Mouse (Mus musculus) fibroblast of lung, adult 2 months (primary cell): ENCODE measurements around the gene Atp6v0c.
A peak's percentile ranks its signal among the peaks of the same experiment; 100 is the strongest.

ENCODE experiments used
- DNase-seq: peaks from one replicate; pipeline ENCODE4 v3.0.0-alpha.2; 2011; ENCODE audit warnings: low read depth

Gene Atp6v0c

GRCm38 (mm10) chr17:24169317-24170065, at the start of gene Atp6v0c:
Gene Atp6v0c, minus strand, starts transcription at chr17:24169702.
- DNase-seq: peak; percentile 70

DNA sequence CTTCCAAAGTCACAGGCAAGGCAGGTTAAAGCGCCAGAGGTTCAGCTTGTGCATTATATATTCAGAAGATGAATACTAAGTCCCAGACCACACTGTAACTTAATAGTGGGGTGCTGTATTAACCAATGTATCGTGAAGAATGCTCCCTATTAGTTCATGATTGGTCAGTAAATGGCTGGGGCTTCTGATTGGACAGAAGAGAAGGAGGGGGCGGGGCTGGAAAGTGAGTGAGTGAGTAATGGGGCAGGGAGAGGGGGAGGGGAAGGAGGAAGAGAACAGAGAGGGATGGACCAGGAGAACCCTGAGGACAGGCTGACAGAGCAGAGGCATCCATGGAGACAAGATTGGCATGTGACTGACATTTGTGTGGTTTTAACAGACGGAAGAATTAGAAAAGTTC, 47.3 kb upstream of the Atp6v0c start:
- no peak for DNase-seq

- peak; percentile 21 for DNase-seq
Measured at GRCm38 (mm10) chr17:24213186-24213585, 43.7 kb upstream of the Atp6v0c start.

- DNase-seq: no peak
Measured at GRCm38 (mm10) chr17:24212441-24213018, 43.0 kb upstream of the Atp6v0c start.

- DNase-seq: peak; percentile 36
Measured at GRCm38 (mm10) chr17:24211631-24212440, 42.3 kb upstream of the Atp6v0c start.

- no peak for DNase-seq
Measured at GRCm38 (mm10) chr17:24210591-24210990, 41.1 kb upstream of the Atp6v0c start.

DNA sequence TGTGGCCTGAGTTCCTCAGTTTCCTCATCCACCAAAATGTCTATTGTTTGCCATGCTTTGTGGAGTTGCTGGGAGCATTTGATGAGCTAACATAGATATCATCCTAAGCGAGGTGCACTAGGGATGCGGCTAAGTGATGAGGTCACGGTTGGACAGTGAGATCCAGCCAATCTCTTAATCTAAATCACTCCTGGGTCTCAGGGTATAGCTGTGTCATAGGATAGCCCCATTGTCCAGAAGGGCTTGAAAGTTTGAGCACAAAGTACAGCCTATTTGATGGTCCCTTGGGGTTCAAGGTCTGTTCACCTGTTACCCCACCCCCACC, 40.4 kb upstream of the Atp6v0c start:
- no peak for DNase-seq

DNA sequence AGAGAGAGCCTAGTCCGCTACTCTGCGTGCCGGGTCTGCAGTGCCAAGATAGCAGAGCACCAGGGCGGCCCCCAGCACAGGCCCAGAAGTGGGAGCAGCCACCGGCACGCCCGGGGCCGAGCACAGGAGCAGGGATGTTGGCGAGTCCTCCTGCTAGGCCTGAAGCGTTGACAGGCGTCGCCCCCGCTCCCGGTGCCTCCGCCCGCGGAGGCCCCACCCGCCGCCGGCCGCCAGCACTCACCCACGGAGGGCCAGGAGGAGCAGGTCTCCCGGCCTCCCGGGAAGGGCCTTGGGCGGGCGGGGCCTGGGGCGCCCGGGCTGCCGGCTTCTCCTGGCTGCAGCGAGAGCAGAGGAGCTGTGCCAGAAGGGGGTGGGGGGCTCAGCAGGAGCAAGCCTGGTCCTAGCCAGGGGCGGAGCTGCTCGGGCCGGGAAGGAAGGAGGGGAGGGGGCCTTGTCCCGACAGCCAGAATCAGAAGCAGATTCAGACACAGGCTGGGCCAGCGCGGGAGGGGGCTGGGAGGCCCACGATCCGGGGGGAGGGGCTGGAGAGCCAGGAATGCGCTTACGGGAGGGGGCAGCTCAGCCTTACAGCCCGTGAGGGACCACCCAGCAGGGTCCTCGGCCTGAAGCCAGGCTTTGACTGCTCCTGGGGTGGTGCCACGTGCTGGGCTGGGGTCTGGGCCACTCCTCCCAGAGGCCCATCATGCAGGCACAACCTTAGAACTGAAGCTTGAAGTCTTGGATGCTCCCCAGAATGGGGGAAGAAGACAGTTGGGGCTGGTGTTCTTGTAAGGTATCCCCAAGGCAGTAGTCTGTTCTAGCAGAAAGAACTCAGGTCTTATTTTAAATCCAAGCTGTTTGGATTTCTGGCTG, 39.8 kb upstream of the Atp6v0c start, which contains the start of gene Ntn3:
Ntn3 (minus strand) TSS at position 489 of the 873 bp plus-strand sequence.
- DNase-seq: peak; percentile 20

GRCm38 (mm10) chr17:24208641-24209042, 39.1 kb upstream of the Atp6v0c start:
- DNase-seq: no peak

- DNase-seq: no peak
Measured at GRCm38 (mm10) chr17:24207768-24208640, 38.5 kb upstream of the Atp6v0c start.

- no peak for DNase-seq
Measured at GRCm38 (mm10) chr17:24206451-24207351, 37.2 kb upstream of the Atp6v0c start.

GRCm38 (mm10) chr17:24205908-24206361, 36.4 kb upstream of the Atp6v0c start:
- no peak for DNase-seq

- DNase-seq: peak; percentile 62
Measured at GRCm38 (mm10) chr17:24205284-24205888, 35.9 kb upstream of the Atp6v0c start, which contains the start of gene Tbc1d24. Gene Tbc1d24, minus strand, starts transcription at chr17:24205562.

DNA sequence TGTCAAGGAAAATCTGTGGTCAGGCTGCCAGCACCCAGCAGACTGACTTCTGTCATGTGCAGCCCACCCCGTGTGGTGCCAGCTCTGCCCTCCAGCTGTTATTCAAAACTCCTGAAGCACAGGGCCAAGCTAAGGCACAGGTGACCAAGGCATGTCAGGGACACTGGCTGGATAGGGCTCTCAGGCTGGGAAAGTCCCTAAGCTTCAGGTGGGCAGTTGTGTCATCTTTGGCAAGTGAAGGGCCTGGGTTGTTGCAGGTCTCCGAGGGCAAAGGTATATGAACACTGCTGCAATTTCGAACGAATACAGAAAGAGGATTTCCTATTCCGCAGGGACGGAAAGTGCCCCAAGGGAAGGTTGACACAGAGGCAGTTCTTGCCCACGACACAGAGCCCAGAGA, 35.3 kb upstream of the Atp6v0c start:
- DNase-seq: no peak

DNA sequence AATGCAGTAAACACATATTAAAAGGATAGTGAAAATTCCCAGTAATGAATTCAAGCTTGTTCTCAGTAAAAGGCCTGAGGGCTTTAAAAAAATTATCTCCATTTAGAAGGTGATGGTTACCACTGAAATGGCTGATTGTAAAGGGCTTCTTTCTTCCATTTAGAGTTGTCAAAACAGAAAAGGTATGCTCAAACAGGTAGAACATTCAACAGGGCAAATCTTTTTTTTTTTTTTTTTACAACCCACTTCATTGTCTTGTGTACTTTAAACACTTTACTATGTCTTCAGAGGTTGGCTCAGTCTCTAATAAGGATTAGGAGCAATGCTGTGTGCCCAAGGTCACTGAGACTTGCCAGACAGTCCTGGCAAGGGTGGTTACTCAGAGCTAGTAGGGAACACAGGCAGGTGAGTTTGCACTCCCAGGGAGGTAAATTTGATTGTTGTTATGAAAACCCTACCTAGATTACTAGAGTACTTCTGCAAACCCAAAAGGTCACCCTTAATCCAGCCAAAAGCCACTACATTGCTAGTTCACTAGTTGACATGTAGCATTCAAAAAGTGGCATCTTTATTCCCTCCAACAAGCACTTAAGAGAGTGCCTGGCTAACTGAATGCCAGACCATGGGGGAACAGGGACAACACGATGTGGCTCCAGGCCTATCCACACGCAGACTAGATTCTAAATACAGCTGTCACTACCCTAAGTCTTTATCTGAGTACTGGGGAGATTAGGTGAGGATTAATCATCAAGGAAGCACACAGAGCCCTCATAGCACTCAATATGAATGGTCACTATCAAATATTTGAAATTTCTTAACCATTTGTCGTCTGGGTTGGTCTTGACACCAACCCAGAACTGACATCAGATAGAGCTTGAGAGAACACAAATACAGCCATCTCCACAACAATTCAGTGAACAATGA, 34.4 kb upstream of the Atp6v0c start:
- no peak for DNase-seq

GRCm38 (mm10) chr17:24203068-24203467, 33.6 kb upstream of the Atp6v0c start:
- no peak for DNase-seq

DNA sequence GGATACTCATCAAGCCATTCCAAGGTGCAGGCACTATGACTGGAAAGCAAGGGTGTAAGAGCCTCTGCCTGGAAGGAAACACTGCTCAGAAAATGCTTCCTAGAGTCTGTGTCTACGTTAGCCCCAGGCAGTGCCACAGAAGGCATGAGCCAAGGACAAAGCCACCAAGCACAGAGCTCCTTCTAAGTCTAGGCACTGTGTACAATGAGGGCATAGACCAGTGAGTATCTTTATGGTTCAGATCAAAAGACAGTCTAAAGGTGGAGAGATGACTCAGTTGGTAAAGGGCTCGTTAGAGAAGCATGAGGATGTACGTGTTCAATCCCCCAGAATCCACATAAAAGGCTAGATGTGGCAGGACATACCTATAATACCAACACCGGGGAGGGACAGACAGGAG, 31.6 kb upstream of the Atp6v0c start:
- no peak for DNase-seq

DNA sequence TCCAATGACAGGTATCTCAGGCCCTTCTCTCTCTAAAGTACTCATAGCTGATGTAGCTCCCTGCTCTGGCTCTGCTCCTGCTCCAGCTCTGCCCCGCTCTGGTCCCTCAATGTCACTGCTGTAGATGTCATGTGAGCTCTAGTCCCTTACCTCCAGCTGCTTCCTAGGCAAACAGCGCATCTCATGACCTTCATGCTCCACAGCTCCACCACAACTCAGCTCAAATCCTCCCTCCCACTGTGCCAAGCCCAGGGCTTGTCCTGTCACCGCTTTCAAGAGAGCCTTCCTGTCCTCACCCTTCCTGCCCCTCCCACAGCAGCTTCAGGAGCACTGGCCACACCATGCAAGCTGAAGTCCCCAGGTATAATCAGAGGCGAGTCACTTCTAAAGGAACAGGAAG, 30.2 kb upstream of the Atp6v0c start:
- no peak for DNase-seq
